Mouse (Mus musculus): Measurements from ENCODE around the gene Crb1. TPM values are rescaled to one million over a fixed set of nuclear protein-coding genes. Genes with fewer than 3 reads are reported as not detected.

Gene Crb1
- polyA plus RNA-seq, 1 experiment, result not detected

DNA sequence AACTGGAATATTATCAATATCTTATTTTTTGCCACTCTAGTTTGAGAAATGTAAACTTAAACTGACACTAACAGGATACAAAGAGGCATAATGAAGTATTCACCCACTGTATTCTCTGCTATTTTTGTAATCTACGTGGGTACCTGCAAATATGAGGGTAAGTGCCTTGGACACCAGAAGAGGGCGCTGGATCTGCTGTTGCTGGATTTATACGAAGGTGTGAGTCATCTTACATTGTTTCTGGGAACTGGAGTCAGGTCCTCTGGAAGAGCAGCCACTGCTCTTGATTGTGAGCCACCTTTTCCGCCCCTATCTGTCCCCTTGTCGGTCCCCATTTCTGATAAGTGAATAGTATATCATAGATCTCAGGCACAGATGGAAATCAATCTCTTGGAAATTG is 30.8 kb upstream of the Crb1 start:
- TF ChIP-seq CTCF (IDR thresholded peaks at IDR 0.05; ENCODE audit: extremely low read depth, insufficient read length, insufficient replicate concordance, low read depth, low read length), result no peak
- no peak for TF ChIP-seq POLR2A (IDR thresholded peaks at IDR 0.05; ENCODE audit: low read depth, low read length)
- no peak overlapping the region for H3K4me3 ChIP-seq (ENCODE audit: low read depth, low read length)
- H3K27me3 ChIP-seq (ENCODE audit: control insufficient read depth, insufficient read depth, low read length), result no peaks in the 10 kb centered on the region
- WGBS, result 54% methylated on average over 5 of the region's 5 CpGs
- no peaks in the 10 kb centered on the region for H3K4me1 ChIP-seq (ENCODE audit: control insufficient read depth, insufficient read depth, insufficient read length, low read length)
- no peak overlapping the region for H3K27ac ChIP-seq (ENCODE audit: insufficient read depth, low read depth, low read length)
- no peaks in the 10 kb centered on the region for H3K36me3 ChIP-seq (ENCODE audit: control insufficient read depth, insufficient read depth, low read length)

DNA sequence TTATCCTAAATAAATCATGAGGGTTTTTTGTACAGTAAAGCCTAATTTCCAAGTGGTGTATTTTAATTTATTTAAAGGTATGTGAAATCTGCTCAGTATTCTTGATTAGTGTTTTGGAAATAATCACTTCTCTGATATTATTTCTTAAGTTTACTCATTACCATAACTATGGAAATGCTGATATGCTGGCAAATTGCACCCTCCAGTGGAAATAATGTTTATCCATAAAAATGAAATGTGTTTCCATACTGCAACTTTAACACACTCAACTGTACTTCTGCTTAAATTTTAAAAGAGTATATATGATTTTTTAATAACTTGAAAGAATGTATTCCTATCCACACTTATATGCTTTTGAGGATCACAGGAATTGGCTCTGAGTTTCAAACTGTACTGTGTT is 28.9 kb upstream of the Crb1 start:
- Histone ChIP-seq H3K27ac (ENCODE audit: insufficient read depth, low read depth, low read length) (no peak overlapping the region), H3K36me3 (ENCODE audit: control insufficient read depth, insufficient read depth, low read length) (no peaks in the 10 kb centered on the region), H3K4me1 (ENCODE audit: control insufficient read depth, insufficient read depth, insufficient read length, low read length) (no peaks in the 10 kb centered on the region), H3K4me3 (ENCODE audit: low read depth, low read length) (no peak overlapping the region), H3K27me3 (ENCODE audit: control insufficient read depth, insufficient read depth, low read length) (no peaks in the 10 kb centered on the region)
- TF ChIP-seq POLR2A (IDR thresholded peaks at IDR 0.05; ENCODE audit: low read depth, low read length) (no peak), CTCF (IDR thresholded peaks at IDR 0.05; ENCODE audit: extremely low read depth, insufficient read length, insufficient replicate concordance, low read depth, low read length) (no peak)

DNA sequence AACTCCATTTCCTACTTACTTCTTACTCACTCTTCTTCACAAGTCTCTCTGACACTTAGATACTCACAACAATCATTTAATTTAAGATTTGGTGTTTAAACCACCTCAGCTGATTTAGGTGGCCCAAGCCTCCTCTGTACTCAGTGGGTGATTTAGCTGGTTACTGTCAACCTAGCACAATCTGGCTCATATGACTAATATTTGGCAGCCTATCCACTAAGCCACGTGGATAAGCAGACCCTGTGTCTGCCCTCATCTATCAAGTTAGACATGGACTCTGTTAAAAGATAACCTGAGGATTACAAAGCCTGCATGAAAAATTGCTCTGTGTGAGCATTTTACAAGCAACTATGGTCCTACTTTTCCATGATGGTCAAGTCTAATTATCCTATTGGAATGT is 19.7 kb upstream of the Crb1 start:
- no peak overlapping the region for H3K4me3 ChIP-seq (ENCODE audit: low read depth, low read length)
- WGBS, result 11% methylated on average over 1 of the region's 1 CpGs
- TF ChIP-seq CTCF (IDR thresholded peaks at IDR 0.05; ENCODE audit: extremely low read depth, insufficient read length, insufficient replicate concordance, low read depth, low read length), result no peak
- no peak for TF ChIP-seq POLR2A (IDR thresholded peaks at IDR 0.05; ENCODE audit: low read depth, low read length)
- H3K4me1 ChIP-seq (ENCODE audit: control insufficient read depth, insufficient read depth, insufficient read length, low read length), result no peaks in the 10 kb centered on the region
- H3K27ac ChIP-seq (ENCODE audit: insufficient read depth, low read depth, low read length), result no peak overlapping the region
- no peaks in the 10 kb centered on the region for H3K36me3 ChIP-seq (ENCODE audit: control insufficient read depth, insufficient read depth, low read length)
- no peaks in the 10 kb centered on the region for H3K27me3 ChIP-seq (ENCODE audit: control insufficient read depth, insufficient read depth, low read length)

DNA sequence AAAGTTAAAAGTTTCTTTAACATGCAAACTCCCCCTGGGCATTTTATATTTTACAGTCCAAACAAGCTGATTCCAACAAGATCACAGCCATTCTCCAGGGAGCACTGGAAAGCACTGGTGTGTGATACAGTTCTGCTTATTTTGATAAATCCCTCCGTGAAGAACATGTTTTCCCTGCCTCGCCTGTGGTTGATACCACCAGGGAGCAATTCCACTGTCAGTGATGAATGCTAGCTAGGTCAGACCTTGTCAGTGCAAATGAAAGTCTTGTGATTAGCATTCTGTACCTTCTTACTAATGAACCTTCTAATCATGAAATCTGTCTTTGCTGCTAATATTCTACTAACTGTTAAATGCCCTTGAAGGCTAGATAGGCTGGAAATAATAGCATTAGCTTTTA is 14.8 kb upstream of the Crb1 start:
- WGBS, result 47% methylated on average over 2 of the region's 2 CpGs
- no peak for TF ChIP-seq POLR2A (IDR thresholded peaks at IDR 0.05; ENCODE audit: low read depth, low read length)
- no peak for TF ChIP-seq CTCF (IDR thresholded peaks at IDR 0.05; ENCODE audit: extremely low read depth, insufficient read length, insufficient replicate concordance, low read depth, low read length)

DNA sequence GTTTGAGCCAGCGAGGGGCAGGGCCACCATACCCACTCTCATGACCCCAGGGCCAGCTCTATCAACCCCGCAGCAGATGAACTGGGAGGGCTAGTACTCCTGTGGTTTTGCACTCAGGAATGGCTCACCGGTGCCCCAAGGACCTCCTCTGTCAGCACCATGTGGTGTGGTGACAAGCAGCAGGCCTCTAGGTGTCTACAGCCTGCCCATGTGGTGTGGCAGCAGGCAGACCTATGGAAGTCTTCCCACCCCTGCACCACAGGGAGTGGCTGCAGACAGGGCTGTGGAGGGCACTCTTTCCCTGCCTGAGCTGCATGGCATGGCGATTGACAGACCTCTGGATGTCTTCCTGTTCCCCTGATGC is 2.7 kb upstream of the Crb1 start:
- Histone ChIP-seq H3K27me3 (ENCODE audit: control insufficient read depth, insufficient read depth, low read length) (no peaks in the 10 kb centered on the region; the same call in 1 of the 2 replicates), H3K4me3 (ENCODE audit: low read depth, low read length) (no peak overlapping the region), H3K27ac (ENCODE audit: insufficient read depth, low read depth, low read length) (no peak overlapping the region), H3K36me3 (ENCODE audit: control insufficient read depth, insufficient read depth, low read length) (no peaks in the 10 kb centered on the region), H3K4me1 (ENCODE audit: control insufficient read depth, insufficient read depth, insufficient read length, low read length) (no peaks in the 10 kb centered on the region)
- no peak for TF ChIP-seq POLR2A (IDR thresholded peaks at IDR 0.05; ENCODE audit: low read depth, low read length)
- TF ChIP-seq CTCF (IDR thresholded peaks at IDR 0.05; ENCODE audit: extremely low read depth, insufficient read length, insufficient replicate concordance, low read depth, low read length), result no peak
- 46% methylated on average over 4 of the region's 4 CpGs for WGBS

More for the DNA sequence above, 14.8 kb upstream of the Crb1 start:
- Histone ChIP-seq H3K4me3 (ENCODE audit: low read depth, low read length) (no peak overlapping the region), H3K36me3 (ENCODE audit: control insufficient read depth, insufficient read depth, low read length) (no peaks in the 10 kb centered on the region), H3K27ac (ENCODE audit: insufficient read depth, low read depth, low read length) (no peak overlapping the region), H3K27me3 (ENCODE audit: control insufficient read depth, insufficient read depth, low read length) (no peaks in the 10 kb centered on the region), H3K4me1 (ENCODE audit: control insufficient read depth, insufficient read depth, insufficient read length, low read length) (no peaks in the 10 kb centered on the region)

DNA sequence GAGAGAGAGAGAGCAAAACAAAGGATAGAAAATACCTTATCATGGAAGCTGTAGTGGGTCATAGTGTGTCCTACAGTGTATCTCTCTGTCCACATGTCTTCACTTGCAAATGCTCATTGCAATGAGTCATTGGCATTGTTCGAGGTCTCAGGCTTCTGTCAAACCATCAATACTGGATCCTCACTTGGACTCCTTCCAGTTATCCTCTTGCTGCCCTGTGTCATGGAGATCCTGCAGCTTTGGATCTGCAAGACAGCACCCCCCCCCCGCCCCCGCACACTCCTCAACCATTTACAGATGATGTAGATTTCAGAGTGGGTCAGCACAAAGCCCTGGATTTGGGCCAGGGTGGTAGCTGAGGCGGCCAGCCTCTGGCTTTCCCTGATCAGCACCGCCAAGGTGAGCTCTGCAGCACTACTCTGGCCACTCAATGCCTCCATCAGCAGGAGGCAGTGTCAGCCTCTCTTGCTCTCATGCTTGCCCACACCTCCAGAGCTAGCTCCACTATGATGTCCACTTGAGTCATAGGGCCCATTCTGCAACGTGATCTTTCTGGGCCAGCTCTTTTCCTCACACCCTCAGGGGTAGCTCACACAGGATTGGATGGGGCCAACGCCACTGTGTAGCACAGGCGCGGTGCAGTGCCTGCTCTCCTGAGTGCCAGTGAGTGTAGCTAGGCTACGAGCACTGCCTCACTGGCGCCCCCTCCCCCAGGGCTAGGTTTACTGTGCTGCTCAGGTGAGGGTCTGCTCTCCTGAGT is 2.1 kb upstream of the Crb1 start:
- H3K27me3 ChIP-seq (ENCODE audit: control insufficient read depth, insufficient read depth, low read length), result no peaks in the 10 kb centered on the region; the same call in 1 of the 2 replicates
- H3K36me3 ChIP-seq (ENCODE audit: control insufficient read depth, insufficient read depth, low read length), result no peaks in the 10 kb centered on the region
- TF ChIP-seq CTCF (IDR thresholded peaks at IDR 0.05; ENCODE audit: extremely low read depth, insufficient read length, insufficient replicate concordance, low read depth, low read length), result no peak
- no peak for TF ChIP-seq POLR2A (IDR thresholded peaks at IDR 0.05; ENCODE audit: low read depth, low read length)
- H3K4me1 ChIP-seq (ENCODE audit: control insufficient read depth, insufficient read depth, insufficient read length, low read length), result no peaks in the 10 kb centered on the region
- no peak overlapping the region for H3K27ac ChIP-seq (ENCODE audit: insufficient read depth, low read depth, low read length)
- H3K4me3 ChIP-seq (ENCODE audit: low read depth, low read length), result no peak overlapping the region
- 26% methylated on average over 11 of the region's 11 CpGs for WGBS

DNA sequence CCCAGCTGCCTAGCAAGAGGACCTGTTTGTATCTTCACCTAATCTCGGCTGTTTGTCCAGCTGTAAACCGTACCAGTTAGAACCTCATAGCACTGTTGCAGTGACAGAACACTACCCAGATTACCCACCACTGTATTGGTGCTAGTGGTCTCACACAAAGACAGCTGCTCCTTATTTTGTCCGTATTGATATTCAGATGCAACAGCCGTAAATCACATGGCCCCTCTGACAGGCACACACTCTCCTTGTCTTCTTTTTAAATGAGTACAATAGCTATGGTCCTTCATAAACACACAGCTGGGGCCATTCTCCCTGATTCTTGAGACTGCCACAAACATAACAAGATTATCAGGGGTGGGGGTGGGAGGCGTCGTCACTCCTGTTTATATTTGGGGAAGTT is 1.0 kb downstream of the Crb1 start:
- Histone ChIP-seq H3K27ac (ENCODE audit: insufficient read depth, low read depth, low read length) (no peak overlapping the region), H3K4me3 (ENCODE audit: low read depth, low read length) (no peak overlapping the region), H3K36me3 (ENCODE audit: control insufficient read depth, insufficient read depth, low read length) (no peaks in the 10 kb centered on the region), H3K27me3 (ENCODE audit: control insufficient read depth, insufficient read depth, low read length) (no peaks in the 10 kb centered on the region; the same call in 1 of the 2 replicates), H3K4me1 (ENCODE audit: control insufficient read depth, insufficient read depth, insufficient read length, low read length) (no peaks in the 10 kb centered on the region)
- TF ChIP-seq POLR2A (IDR thresholded peaks at IDR 0.05; ENCODE audit: low read depth, low read length) (no peak), CTCF (IDR thresholded peaks at IDR 0.05; ENCODE audit: extremely low read depth, insufficient read length, insufficient replicate concordance, low read depth, low read length) (no peak)
- 51% methylated on average over 6 of the region's 6 CpGs for WGBS

All from small intestine, adult 2 months (tissue).